ENCODE assay signal across 1 mouse cellular context in genomic region chr7:30590927-30591604, GRCm38 (mm10).
TF ChIP-seq lines count a peak whose summit lies in the region.

No protein-coding gene starts in this region.

TF ChIP-seq in CH12.LX, 34 proteins besides CTCF, POLR2A, EP300 and RAD21:
- TF ChIP-seq CHD1 (IDR thresholded peaks at IDR 0.05; ENCODE audit: low read depth, low read length) (peak; percentile 63; the same call in 1 of the 2 replicates), NELFE (IDR thresholded peaks at IDR 0.05; ENCODE audit: low read depth, low read length) (no peak), TBP (conservative IDR thresholded peaks at IDR 0.05; ENCODE audit: low read depth, low read length) (no peak), RCOR1 (conservative IDR thresholded peaks at IDR 0.05; ENCODE audit: low read depth, low read length) (no peak), ZMIZ1 (IDR thresholded peaks at IDR 0.05; ENCODE audit: low read depth, low read length) (peak; percentile 53; the same call in 1 of the 2 replicates), SMC3 (IDR thresholded peaks at IDR 0.05; ENCODE audit: low read depth, low read length) (no peak), ZNF384 (IDR thresholded peaks at IDR 0.05; ENCODE audit: low read depth, low read length) (no peak), MAZ (IDR thresholded peaks at IDR 0.05; ENCODE audit: low read depth, low read length) (0 out of 2 replicates have a peak, but pooled peaks have one; percentile 11), UBTF (IDR thresholded peaks at IDR 0.05; ENCODE audit: low read depth, low read length) (no peak), JUND (conservative IDR thresholded peaks at IDR 0.05; ENCODE audit: low read depth, low read length) (no peak), ZKSCAN1 (IDR thresholded peaks at IDR 0.05; ENCODE audit: borderline replicate concordance, low read depth, low read length) (no peak), USF2 (conservative IDR thresholded peaks at IDR 0.05; ENCODE audit: low read depth, low read length) (no peak), CHD2 (IDR thresholded peaks at IDR 0.05; ENCODE audit: low read length) (no peak), ZC3H11A (IDR thresholded peaks at IDR 0.05; ENCODE audit: low read depth, low read length) (no peak), MYC (IDR thresholded peaks at IDR 0.05; ENCODE audit: low read depth, low read length) (no peak), MXI1 (IDR thresholded peaks at IDR 0.05; ENCODE audit: low read depth, low read length) (no peak), ETS1 (conservative IDR thresholded peaks at IDR 0.05; ENCODE audit: low read depth, low read length) (no peak), SIN3A (IDR thresholded peaks at IDR 0.05; ENCODE audit: low read length) (0 out of 2 replicates have a peak, but pooled peaks have one; percentile 33), JUN (IDR thresholded peaks at IDR 0.05; ENCODE audit: insufficient read depth, low read depth, low read length) (no peak), ELF1 (IDR thresholded peaks at IDR 0.05; ENCODE audit: low read depth, low read length) (no peak), MEF2A (IDR thresholded peaks at IDR 0.05; ENCODE audit: borderline replicate concordance, low read depth, low read length) (no peak)
TF ChIP-seq in CH12.LX: peak in this region for 4.
